Mouse (Mus musculus) cortical plate, adult 2 months (tissue): ENCODE results near the gene Arl15.

ENCODE experiments used
- CTCF ChIP-seq: fragments of 200-500 bp; IDR thresholded peaks from 2 replicates; pipeline ENCODE4 v1.5.1; 2011; ENCODE audit warnings: mild to moderate bottlenecking, control low read depth, low read length; ENCODE audit not compliant: insufficient read depth; ENCODE audit errors: extremely low read depth
- POLR2A ChIP-seq: fragments of 200-500 bp; IDR thresholded peaks from 2 replicates; pipeline ENCODE4 v1.6.1; 2011; ENCODE audit warnings: mild to moderate bottlenecking, low read length, control low read depth; ENCODE audit not compliant: insufficient read depth; ENCODE audit errors: extremely low read depth

DNA sequence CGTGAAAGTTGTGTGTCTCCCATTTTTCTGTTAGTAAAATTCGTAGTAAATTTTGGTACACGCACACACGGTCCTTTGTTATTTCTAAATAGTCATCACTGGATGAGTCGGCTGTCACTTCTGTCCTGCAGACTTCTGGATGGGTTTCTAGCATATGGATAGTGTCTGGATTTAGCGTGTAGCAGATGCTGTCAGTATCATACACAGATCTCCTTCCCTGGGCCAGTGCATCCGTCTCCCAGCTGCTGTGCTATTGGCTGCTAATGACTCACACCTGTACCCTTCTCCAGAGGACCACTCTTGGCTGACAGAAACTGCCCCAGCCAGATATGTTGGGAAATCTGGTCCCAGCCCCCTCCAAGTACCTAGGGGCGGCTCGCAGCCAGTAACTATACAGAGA is 170.6 kb downstream of the Arl15 start:
- TF ChIP-seq CTCF (no peak), POLR2A (no peak)
